Mouse (Mus musculus) kidney, adult 2 months (tissue): ENCODE measurements at regions not wholly inside any gene's neighbourhood (a gene's known extent, or its start where the extent isn't known, plus 50 kb on each side); places are given as distances from the start of the nearest gene placed in this dataset.

Source experiments
- CTCF ChIP-seq: fragments of 200-500 bp; conservative IDR thresholded peaks from 2 replicates; pipeline ENCODE4 v1.5.1; 2011; ENCODE audit warnings: low read depth, mild to moderate bottlenecking, control low read depth, low read length, moderate library complexity, mixed read lengths; ENCODE audit not compliant: insufficient read depth, insufficient read length
- POLR2A ChIP-seq: fragments of 200-500 bp; IDR thresholded peaks from one replicate; pipeline ENCODE4 v1.6.1; 2011; ENCODE audit warnings: low read depth, low read length, control low read depth

DNA sequence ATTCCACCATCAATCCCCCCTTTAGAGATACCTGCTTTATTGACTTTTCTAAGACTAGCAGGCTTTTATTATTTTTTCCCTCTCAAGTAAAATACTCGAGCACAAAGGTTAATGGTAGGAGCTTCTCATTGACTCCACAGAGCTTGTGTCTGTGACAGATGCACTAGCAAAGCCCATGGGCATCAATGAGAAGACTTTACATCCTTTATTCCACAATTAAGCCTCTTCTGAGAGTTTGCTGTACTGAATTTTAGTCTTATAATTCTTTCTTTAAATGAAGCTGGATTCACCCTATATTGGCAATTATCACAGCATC is 119.2 kb upstream of the Fbxl7 start:
- TF ChIP-seq POLR2A = no peak
- TF ChIP-seq CTCF = no peak
